Mouse (Mus musculus): ENCODE data around the gene Cmc4.

Cmc4 gene

DNA sequence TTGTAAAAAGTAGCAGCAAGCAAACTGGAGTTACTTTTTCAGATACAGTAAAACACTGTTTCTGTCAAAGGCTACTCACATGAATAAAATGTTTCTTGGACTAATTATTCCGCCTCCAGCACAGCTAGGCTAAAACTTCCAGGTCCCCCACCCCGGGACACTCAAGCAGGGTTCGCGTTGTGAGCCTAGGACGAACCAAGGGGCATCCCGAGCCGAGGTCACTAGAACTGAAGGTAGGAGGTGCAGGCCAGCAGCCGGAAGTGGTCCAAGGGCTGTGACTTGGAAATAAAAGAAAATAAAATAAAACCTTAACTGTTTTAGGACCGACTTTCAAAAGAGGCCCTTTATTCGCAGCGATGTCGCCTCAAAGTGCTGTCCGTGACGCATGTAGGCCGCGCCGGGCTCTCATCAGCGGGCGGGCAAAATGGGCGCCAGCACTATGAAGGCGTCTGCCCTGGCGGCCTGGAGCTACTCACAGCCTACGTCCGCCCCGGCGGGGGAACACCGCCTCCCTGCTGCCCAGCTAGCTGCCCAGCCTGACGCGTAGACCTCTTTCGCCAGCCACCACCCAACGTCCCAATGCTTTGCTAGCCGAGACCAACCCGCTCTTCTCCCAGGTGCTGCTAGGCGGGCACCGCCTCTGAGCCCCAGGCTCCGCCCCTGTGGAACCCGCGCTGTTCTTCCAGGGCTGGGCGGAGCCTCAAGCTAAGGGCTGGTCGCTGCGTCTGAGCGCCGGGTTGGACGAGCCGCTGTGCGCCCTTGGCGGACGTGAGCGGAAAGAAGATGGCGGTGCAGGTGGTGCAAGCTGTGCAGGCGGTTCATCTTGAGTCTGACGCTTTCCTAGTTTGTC is at the start of gene Cmc4, which contains the start of the genes Mtcp1 and Brcc3:
Gene Cmc4 (minus strand): TSS at position 649 of the 850 bp plus-strand sequence.
Gene Mtcp1 (minus strand): TSS at position 653 of the 850 bp plus-strand sequence.
Gene Brcc3 (plus strand): TSS at position 693 of the 850 bp plus-strand sequence.
- DNase-seq (ENCODE audit: low read depth) = peak; percentile 92

DNA sequence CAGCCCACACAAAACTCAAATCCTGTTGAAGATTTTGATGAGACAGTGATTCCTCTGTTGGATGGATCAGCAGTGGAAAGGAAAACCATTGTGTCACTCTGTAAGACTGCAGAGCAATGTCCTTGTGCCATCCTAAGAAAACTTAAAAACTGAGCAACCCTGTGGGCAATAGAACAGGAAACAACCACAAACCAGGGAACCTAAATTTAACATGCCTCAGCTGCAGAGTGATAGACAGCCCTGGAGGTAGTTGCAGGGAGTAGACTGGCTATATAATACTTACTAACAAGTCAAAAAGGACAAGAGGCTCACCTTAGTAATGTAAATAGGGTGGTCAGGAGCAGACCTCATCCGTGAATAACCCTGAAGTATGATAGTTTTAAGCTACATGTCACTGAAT is 38.2 kb upstream of the Cmc4 start:
- no peak for DNase-seq (ENCODE audit: low read depth)

DNA sequence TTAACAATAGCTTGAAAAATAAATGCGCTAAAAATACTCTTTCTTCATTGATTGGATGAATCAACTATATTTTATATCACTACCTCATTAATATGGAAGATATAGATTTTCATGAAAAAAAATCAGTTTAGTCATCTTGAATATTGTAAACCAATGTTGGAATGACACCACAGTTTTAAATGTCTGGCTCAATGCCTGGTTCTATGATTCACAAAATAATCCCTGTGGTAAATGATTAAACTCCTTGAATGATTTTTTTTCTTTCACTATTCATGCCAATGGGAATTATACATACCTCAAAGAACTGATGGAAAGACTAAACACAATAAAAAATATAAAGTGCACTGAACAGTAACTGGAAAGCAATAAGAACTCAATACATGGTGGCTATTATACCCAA is 6.7 kb downstream of the Cmc4 start:
- DNase-seq (ENCODE audit: low read depth) = no peak

GRCm38 (mm10) chrX:75403350-75403749 is 13.0 kb downstream of the Cmc4 start:
- DNase-seq (ENCODE audit: low read depth) = no peak

DNA sequence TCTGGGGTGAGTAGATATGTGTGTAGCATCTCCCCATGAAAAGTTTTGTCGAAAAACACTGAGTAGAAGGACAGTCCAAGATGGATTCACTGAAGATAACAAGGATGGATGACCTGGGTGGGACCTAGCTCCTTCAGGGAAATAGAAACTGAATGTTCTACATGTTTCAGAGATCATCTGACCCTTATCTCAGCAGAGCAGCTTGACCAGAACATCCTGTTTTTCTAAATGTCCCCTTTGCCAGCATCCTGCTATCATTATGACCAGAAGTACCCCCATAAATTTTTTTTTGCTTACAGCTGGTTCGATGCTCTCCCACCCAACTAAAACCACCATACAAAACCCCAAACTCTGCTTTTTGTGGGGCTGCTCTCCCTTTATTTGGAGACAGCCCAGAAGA is 13.7 kb downstream of the Cmc4 start:
- DNase-seq (ENCODE audit: low read depth) = no peak

- no peak for DNase-seq (ENCODE audit: low read depth)
These were observed 16.9 kb downstream of the Cmc4 start for GRCm38 (mm10) chrX:75399471-75399870.

- peak; percentile 81 for DNase-seq (ENCODE audit: low read depth)
These were observed 34.1 kb downstream of the Cmc4 start, which contains the start of the genes Fundc2 and F8 for GRCm38 (mm10) chrX:75382195-75382771. TSS of gene Fundc2 (plus strand) at chrX:75382399. TSS of gene F8 (minus strand) at chrX:75382615.

DNA sequence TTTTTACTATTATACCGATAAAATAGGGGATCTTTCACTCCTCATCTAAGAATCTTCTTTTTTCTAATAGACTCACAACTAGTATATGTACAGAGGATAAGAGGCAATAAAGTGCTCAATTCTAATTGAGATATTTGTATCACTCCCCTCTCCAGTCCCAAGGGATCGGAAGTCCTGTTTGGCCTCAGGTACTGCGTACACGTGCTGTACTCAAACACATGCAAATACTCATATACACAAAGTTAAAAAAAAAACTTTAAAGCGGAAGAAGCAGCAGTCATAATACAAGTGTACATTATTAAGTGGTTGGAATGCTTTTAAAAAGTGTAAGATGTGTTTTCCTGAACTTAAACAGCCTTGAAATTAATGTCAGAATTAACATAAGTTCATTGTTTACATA is 34.7 kb downstream of the Cmc4 start:
- DNase-seq (ENCODE audit: low read depth) = no peak

DNA sequence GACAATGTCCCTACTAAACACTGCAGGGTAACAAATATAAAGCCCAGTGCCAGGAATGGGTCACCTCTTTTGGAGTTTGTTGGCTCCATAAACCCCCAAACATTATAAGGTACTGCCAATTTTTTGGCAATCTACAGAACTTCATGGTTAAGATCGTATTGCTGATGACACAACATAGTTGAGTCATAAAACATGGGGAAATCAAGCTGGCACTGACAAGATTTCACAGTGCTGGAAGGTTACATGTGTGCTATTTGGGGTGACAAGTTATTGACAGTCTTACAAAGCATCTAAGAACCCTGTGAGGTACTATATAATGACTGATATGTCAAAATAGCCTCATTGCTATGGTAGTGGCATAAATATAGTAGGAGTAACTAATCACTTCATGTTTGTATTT is 35.2 kb downstream of the Cmc4 start:
- peak; percentile 1 for DNase-seq (ENCODE audit: low read depth)

DNA sequence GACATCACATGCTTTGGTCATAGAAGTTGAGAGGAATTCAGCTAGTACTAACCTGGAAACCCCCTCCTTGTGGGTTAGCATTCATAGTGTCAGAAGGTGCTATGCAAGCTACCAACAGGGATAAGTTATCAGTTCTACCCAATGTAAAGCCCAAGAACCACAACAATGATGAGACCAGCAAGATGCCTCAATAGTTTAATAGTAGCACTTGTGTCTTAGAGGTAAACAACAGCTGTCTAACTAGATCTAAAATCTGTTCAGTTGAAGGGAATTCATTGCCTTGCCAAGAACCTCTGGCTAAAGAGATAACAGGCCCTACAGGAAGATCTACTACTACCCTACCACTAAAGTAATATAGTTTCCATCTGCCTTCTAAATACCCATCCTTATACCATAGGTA is 39.6 kb downstream of the Cmc4 start:
- no peak for DNase-seq (ENCODE audit: low read depth)

DNA sequence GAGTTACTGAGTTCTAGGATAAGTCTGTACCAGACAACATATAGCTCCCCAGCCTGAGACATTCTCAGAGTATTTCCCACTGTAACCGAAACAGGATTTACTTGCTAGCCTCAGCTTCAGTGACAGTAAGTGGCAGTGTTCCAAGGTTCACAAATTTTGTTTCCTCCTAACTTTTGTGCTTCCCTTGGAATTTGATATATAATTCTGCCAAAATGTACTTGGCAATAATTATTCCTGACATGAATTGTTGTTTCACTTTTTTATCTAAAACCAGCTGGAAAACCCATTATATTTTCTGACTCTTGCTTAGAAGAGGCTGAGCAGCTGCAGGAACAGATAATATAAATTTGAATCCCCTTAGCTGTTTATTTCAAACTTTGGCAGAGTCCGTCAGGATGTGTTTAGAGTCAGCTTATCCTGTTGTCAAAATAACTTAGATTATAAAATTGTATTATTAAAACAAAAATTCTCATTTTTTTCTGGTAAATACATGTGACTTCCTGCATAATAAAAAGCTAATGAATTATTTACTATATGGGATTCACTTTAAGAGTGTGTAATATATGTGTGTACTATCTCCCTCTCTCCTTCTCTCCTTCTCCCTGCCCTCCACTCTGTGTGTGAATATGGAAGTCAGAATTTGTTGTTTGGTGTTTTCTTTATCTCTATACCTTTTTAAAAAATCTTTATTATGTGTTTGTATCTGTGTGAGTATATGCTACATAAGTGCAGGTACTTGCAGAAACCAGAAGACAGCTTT is 43.5 kb downstream of the Cmc4 start:
- no peak for DNase-seq (ENCODE audit: low read depth)

GRCm38 (mm10) chrX:75370197-75370596 is 46.2 kb downstream of the Cmc4 start:
- no peak for DNase-seq (ENCODE audit: low read depth)

All from induced T-regulatory cell, adult 2 months (primary cell).